Mouse (Mus musculus) kidney, embryonic 14.5 days (tissue): ENCODE data around the gene A930033H14Rik. TPM values are rescaled to one million over a fixed set of nuclear protein-coding genes. Genes with fewer than 3 reads are reported as not detected.

Experiments used
- ATAC-seq: fragments of 200-750 bp; cut with Nextera tagmentation; 2 replicates; pipeline ENCODE4 v1.8.0; 2017; ENCODE audit warnings: moderate number of reproducible peaks, mild to moderate bottlenecking, moderate TSS enrichment, moderate library complexity; ENCODE audit not compliant: low FRiP score, low TSS enrichment
- H3K27ac ChIP-seq: fragments of 300-500 bp; sonication (generic); 2 replicates; pipeline ENCODE4 v1.5.1; 2014; ENCODE audit warnings: low read depth, mild to moderate bottlenecking, low read length, moderate library complexity, mixed read lengths
- H3K27me3 ChIP-seq: fragments of 300-500 bp; sonication (generic); 2 replicates; pipeline ENCODE4 v1.6.1; 2014; ENCODE audit warnings: mild to moderate bottlenecking, low read length; ENCODE audit not compliant: control insufficient read depth, insufficient read depth
- H3K36me3 ChIP-seq: fragments of 300-500 bp; sonication (generic); 2 replicates; pipeline ENCODE4 v1.6.1; 2014; ENCODE audit warnings: low read length, mixed read lengths; ENCODE audit not compliant: control insufficient read depth, insufficient read depth
- H3K4me1 ChIP-seq: fragments of 300-500 bp; sonication (generic); 2 replicates; pipeline ENCODE4 v1.6.1; 2014; ENCODE audit warnings: low read length, mixed read lengths; ENCODE audit not compliant: control insufficient read depth, insufficient read depth
- H3K4me2 ChIP-seq: fragments of 300-500 bp; sonication (generic); replicated peaks from 2 replicates; pipeline ENCODE4 v1.6.1; 2014; ENCODE audit warnings: low read depth, mild to moderate bottlenecking, low read length
- H3K4me3 ChIP-seq: fragments of 300-500 bp; sonication (generic); 2 replicates; pipeline ENCODE4 v1.5.1; 2014; ENCODE audit warnings: mild to moderate bottlenecking, low read length
- H3K9ac ChIP-seq: fragments of 300-500 bp; sonication (generic); 2 replicates; pipeline ENCODE4 v1.6.1; 2014; ENCODE audit warnings: low read depth, mild to moderate bottlenecking, low read length, moderate library complexity
- H3K9me3 ChIP-seq: fragments of 300-500 bp; sonication (generic); 2 replicates; pipeline ENCODE4 v1.6.1; 2016; ENCODE audit warnings: low read length; ENCODE audit not compliant: control insufficient read depth
- WGBS: fragments of 180-500 bp; shearing (Covaris S2); extraction: QIAGEN DNeasy Blood & Tissue Kit; methylation state at CpG from one replicate; pipeline ENCODE4 v1.1.7; 2014; 5-methylcytosine and 5-hydroxymethylcytosine counted together
- polyA plus RNA-seq: library from polyadenylated mRNA; unstranded; fragments of >200 nt; fragmentation: Nextera tagmentation; extraction: Ambion mirVana; gene quantifications from 2 replicates; pipeline ENCODE4 v1.2.1, GENCODE M21; 2014

The A930033H14Rik gene
- polyA plus RNA-seq, 1 experiment from 2014 or later: 2.6 TPM

GRCm38 (mm10) chr10:69221955-69222354 is 9.1 kb upstream of the A930033H14Rik start:
- H3K27me3 ChIP-seq: no peaks in the 10 kb centered on the region
- no peaks in the 10 kb centered on the region for H3K4me1 ChIP-seq
- H3K9me3 ChIP-seq: no peaks in the 10 kb centered on the region
- H3K36me3 ChIP-seq: peaks cover 6% of the 10 kb centered on the region; the same call in 1 of the 2 replicates
- H3K27ac ChIP-seq: no peak overlapping the region
- H3K4me3 ChIP-seq: no peak overlapping the region
- 88% methylated on average over 3 of the region's 3 CpGs for WGBS
- no peak for ATAC-seq
- no peak overlapping the region for H3K4me2 ChIP-seq
- H3K9ac ChIP-seq: no peak overlapping the region

GRCm38 (mm10) chr10:69221148-69221547 is 8.2 kb upstream of the A930033H14Rik start:
- WGBS: 96% methylated on average over 9 of the region's 9 CpGs
- no peaks in the 10 kb centered on the region for H3K27me3 ChIP-seq
- no peak overlapping the region for H3K4me3 ChIP-seq
- no peaks in the 10 kb centered on the region for H3K9me3 ChIP-seq
- H3K4me2 ChIP-seq: no peak overlapping the region
- no peak overlapping the region for H3K9ac ChIP-seq
- peaks cover 12% of the 10 kb centered on the region; the same call in 1 of the 2 replicates for H3K36me3 ChIP-seq
- no peak overlapping the region for H3K27ac ChIP-seq
- no peak for ATAC-seq
- H3K4me1 ChIP-seq: no peaks in the 10 kb centered on the region

DNA sequence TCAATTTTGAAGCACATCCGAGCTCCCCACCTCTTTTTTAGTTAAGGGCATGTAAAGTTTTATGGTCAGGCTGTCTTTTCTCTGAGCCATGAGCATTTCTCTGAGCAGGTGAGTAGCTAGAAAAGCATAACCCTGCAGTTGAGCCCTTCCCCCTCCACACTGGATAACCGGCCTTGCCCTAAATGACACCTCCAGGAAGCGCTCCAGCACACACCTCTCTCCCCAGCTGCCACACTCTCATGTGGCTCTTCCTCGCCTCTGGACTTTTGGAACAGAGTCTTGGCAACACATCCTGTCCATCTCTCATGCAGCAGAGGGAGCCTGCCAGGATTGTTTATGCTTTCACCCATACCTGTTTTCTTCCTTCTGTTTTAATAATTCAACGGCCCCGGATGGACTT is 7.4 kb upstream of the A930033H14Rik start:
- no peaks in the 10 kb centered on the region for H3K9me3 ChIP-seq
- no peak overlapping the region for H3K4me3 ChIP-seq
- H3K36me3 ChIP-seq: peaks cover 12% of the 10 kb centered on the region; the same call in 1 of the 2 replicates
- no peaks in the 10 kb centered on the region for H3K4me1 ChIP-seq
- H3K27ac ChIP-seq: no peak overlapping the region
- no peaks in the 10 kb centered on the region for H3K27me3 ChIP-seq
- H3K4me2 ChIP-seq: no peak overlapping the region
- no peak overlapping the region for H3K9ac ChIP-seq
- ATAC-seq: no peak
- WGBS: 75% methylated on average over 6 of the region's 6 CpGs

DNA sequence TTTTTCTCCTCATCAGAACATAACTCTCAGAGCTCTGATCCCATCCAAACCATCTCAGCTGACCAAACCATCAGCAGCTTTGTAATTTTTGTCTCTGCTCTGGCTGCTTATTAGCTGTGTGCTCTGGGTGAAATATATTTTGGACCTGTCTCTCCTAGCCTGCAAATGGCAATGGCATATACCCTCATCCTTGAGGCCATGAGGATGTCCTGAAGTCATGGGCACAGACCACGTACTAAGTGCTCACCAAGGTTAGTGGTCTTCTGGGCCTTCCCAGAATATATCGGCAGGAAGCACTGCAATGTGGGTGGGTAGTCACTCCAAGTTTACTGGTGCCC is 6.4 kb upstream of the A930033H14Rik start:
- Histone ChIP-seq H3K4me1 (no peaks in the 10 kb centered on the region), H3K27ac (no peak overlapping the region), H3K9ac (no peak overlapping the region), H3K36me3 (peaks cover 12% of the 10 kb centered on the region; the same call in 1 of the 2 replicates), H3K4me3 (no peak overlapping the region), H3K4me2 (no peak overlapping the region), H3K9me3 (no peaks in the 10 kb centered on the region), H3K27me3 (no peaks in the 10 kb centered on the region)
- ATAC-seq: no peak
- 89% methylated on average over 2 of the region's 2 CpGs for whole genome bisulfite sequencing

GRCm38 (mm10) chr10:69218458-69219288 is 5.8 kb upstream of the A930033H14Rik start:
- ATAC-seq: no peak
- H3K9ac ChIP-seq: no peak overlapping the region
- WGBS: 84% methylated on average over 14 of the region's 14 CpGs
- no peak overlapping the region for H3K27ac ChIP-seq
- no peaks in the 10 kb centered on the region for H3K9me3 ChIP-seq
- 0 out of 2 replicates have a peak, but pooled peaks cover 5% of the 10 kb centered on the region for H3K4me1 ChIP-seq
- peaks cover 12% of the 10 kb centered on the region; the same call in 1 of the 2 replicates for H3K36me3 ChIP-seq
- no peak overlapping the region for H3K4me3 ChIP-seq
- H3K27me3 ChIP-seq: no peaks in the 10 kb centered on the region
- H3K4me2 ChIP-seq: no peak overlapping the region

DNA sequence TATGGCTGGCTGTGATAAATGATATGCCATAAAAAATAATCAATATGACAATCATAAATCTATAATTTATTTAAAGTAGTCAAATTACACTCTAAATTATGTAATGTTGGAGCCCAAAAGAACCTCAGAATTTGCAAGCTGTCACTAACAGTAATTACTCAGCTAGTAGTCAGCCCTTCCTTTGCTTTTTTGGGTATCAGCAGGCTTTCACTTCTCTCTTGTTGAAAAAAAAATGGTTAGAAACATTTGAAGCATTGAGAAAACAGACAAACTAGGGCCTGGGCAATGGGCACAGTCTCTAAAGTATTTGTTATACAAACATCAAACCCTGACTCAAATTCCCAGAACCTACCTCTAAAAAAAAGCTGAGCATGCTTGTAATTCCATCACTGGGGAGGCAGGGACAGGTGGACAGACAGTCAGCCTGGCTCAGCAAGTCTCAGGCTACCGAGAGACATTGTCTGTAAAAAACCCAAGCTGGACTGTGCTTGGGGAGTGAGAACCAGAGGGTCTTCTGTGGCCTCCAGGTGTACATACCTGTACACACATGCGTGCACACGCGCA is 4.3 kb upstream of the A930033H14Rik start:
- no peaks in the 10 kb centered on the region for H3K27me3 ChIP-seq
- no peak overlapping the region for H3K9ac ChIP-seq
- ATAC-seq: no peak
- WGBS: 93% methylated on average over 4 of the region's 4 CpGs
- H3K4me3 ChIP-seq: no peak overlapping the region
- H3K9me3 ChIP-seq: no peaks in the 10 kb centered on the region
- no peak overlapping the region for H3K4me2 ChIP-seq
- H3K36me3 ChIP-seq: peaks cover 12% of the 10 kb centered on the region; the same call in 1 of the 2 replicates
- H3K27ac ChIP-seq: no peak overlapping the region
- 0 out of 2 replicates have a peak, but pooled peaks cover 5% of the 10 kb centered on the region for H3K4me1 ChIP-seq

DNA sequence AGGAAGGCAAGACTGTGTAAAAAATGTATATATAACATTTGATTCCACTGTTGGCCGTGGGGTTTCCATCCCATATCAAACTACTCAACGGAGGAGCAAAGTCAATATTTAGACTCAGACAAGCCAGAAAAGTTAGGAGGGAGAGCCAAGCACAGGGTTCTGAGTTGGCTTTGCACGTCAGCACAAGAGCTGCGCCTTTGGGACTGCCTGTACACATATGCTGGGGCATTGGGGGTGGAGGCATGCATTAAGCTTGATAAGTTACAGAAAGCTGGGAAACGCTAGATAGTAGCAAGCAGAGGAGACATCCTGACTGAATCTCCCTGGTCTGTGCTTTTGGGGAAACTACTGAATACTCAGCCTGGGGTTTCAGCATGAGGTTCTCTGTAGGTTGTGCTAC is 1.1 kb upstream of the A930033H14Rik start:
- WGBS: 16% methylated on average over 5 of the region's 5 CpGs
- 0 out of 2 replicates have a peak, but pooled peaks cover 13% of the 10 kb centered on the region for H3K4me1 ChIP-seq
- no peak overlapping the region; the same call in 1 of the 2 replicates for H3K27ac ChIP-seq
- H3K4me2 ChIP-seq: peak overlapping the region; percentile 88
- peaks cover 11% of the 10 kb centered on the region; the same call in 1 of the 2 replicates for H3K36me3 ChIP-seq
- ATAC-seq: no peak
- H3K27me3 ChIP-seq: no peaks in the 10 kb centered on the region
- H3K9me3 ChIP-seq: no peaks in the 10 kb centered on the region
- peak overlapping the region; percentile 80 for H3K4me3 ChIP-seq
- H3K9ac ChIP-seq: peak overlapping the region; percentile 92

GRCm38 (mm10) chr10:69213451-69213877 is 566 bp upstream of the A930033H14Rik start:
- Histone ChIP-seq H3K27ac (peak overlapping the region; percentile 99), H3K27me3 (no peaks in the 10 kb centered on the region), H3K4me2 (peak overlapping the region; percentile 88), H3K36me3 (peaks cover 9% of the 10 kb centered on the region; the same call in 1 of the 2 replicates), H3K9ac (peak overlapping the region; percentile 92), H3K4me1 (0 out of 2 replicates have a peak, but pooled peaks cover 13% of the 10 kb centered on the region), H3K9me3 (no peaks in the 10 kb centered on the region), H3K4me3 (peak overlapping the region; percentile 80)
- WGBS: 2% methylated on average over 21 of the region's 21 CpGs
- peak; percentile 44; the same call in 1 of the 2 replicates for ATAC-seq

- Histone ChIP-seq H3K4me2 (peak overlapping the region; percentile 88), H3K27ac (peak overlapping the region; percentile 99), H3K9ac (peak overlapping the region; percentile 92), H3K9me3 (no peaks in the 10 kb centered on the region), H3K4me1 (0 out of 2 replicates have a peak, but pooled peaks cover 13% of the 10 kb centered on the region), H3K4me3 (peak overlapping the region; percentile 80), H3K27me3 (no peaks in the 10 kb centered on the region), H3K36me3 (peaks cover 6% of the 10 kb centered on the region; the same call in 1 of the 2 replicates)
- 6% methylated on average over 14 of the region's 14 CpGs for WGBS
- ATAC-seq: no peak
Measured at GRCm38 (mm10) chr10:69211976-69212375, 922 bp downstream of the A930033H14Rik start.
